Mouse (Mus musculus) lung, adult 2 months (tissue): ENCODE measurements around the gene Sorbs2. TPM values are rescaled to one million over a fixed set of nuclear protein-coding genes. Genes with fewer than 3 reads are reported as not detected.

Experiments
- DNase-seq: peaks from one replicate; pipeline ENCODE4 v3.0.0; 2022
- H3K4me1 ChIP-seq: fragments of 200-500 bp; 2 replicates; pipeline ENCODE4 v1.6.1; 2011; ENCODE audit warnings: low read length; ENCODE audit not compliant: control insufficient read depth, insufficient read depth
- H3K4me3 ChIP-seq: fragments of 200-500 bp; replicated peaks from 2 replicates; pipeline ENCODE3; 2011; ENCODE audit warnings: low read depth, mild to moderate bottlenecking, control low read depth, low read length; ENCODE audit errors: extremely low read depth
- CTCF ChIP-seq: fragments of 200-500 bp; IDR thresholded peaks from 2 replicates; pipeline ENCODE4 v1.5.1; 2011; ENCODE audit warnings: mild to moderate bottlenecking, low read length, control low read depth; ENCODE audit not compliant: insufficient read depth
- POLR2A ChIP-seq: fragments of 200-500 bp; IDR thresholded peaks from 2 replicates; pipeline ENCODE4 v1.6.1; 2011; ENCODE audit warnings: low read depth, mild to moderate bottlenecking, control low read depth, low read length, borderline replicate concordance; ENCODE audit errors: extremely low read depth
- WGBS: fragments of 180-500 bp; shearing (Covaris S2); methylation state at CpG from one replicate; pipeline ENCODE4 v1.1.7; 2018; 5-methylcytosine and 5-hydroxymethylcytosine counted together
- polyA plus RNA-seq: library from polyadenylated mRNA; depleted of rRNA; stranded (reverse); fragments of >200 nt; gene quantifications from 2 replicates; pipeline ENCODE4 v1.2.3, GENCODE M21; 2012

Gene Sorbs2
- polyA plus RNA-seq, 1 experiment = 10.1 TPM

GRCm38 (mm10) chr8:45780585-45780984 lies 273.0 kb downstream of the Sorbs2 start:
- WGBS = 39% methylated on average over 4 of the region's 4 CpGs
- no peak for DNase-seq
- TF ChIP-seq CTCF (peak; percentile 18; the same call in 1 of the 2 replicates), POLR2A (no peak)
- Histone ChIP-seq H3K4me3 (no peak overlapping the region), H3K4me1 (no peaks in the 10 kb centered on the region)

GRCm38 (mm10) chr8:45788610-45789009 lies 281.0 kb downstream of the Sorbs2 start:
- TF ChIP-seq POLR2A = no peak
- no peak for TF ChIP-seq CTCF
- DNase-seq = no peak
- 81% methylated on average over 3 of the region's 3 CpGs for WGBS
- Histone ChIP-seq H3K4me3 (no peak overlapping the region), H3K4me1 (no peaks in the 10 kb centered on the region)

GRCm38 (mm10) chr8:45794847-45795246 lies 287.3 kb downstream of the Sorbs2 start:
- 85% methylated on average over 14 of the region's 14 CpGs for WGBS
- Histone ChIP-seq H3K4me3 (no peak overlapping the region), H3K4me1 (no peaks in the 10 kb centered on the region)
- DNase-seq = no peak
- TF ChIP-seq CTCF = peak; percentile 23; the same call in 1 of the 2 replicates
- TF ChIP-seq POLR2A = no peak

- H3K4me3 ChIP-seq = peak overlapping the region; percentile 13
- no peaks in the 10 kb centered on the region for H3K4me1 ChIP-seq
- no peak for TF ChIP-seq POLR2A
- TF ChIP-seq CTCF = peak; percentile 67
- peak; percentile 27 for DNase-seq
- WGBS = 56% methylated on average over 11 of the region's 11 CpGs
These were observed 288.7 kb downstream of the Sorbs2 start for GRCm38 (mm10) chr8:45796331-45796740.

- WGBS = 67% methylated on average over 4 of the region's 4 CpGs
- no peak for DNase-seq
- H3K4me1 ChIP-seq = no peaks in the 10 kb centered on the region
- no peak for TF ChIP-seq POLR2A
- TF ChIP-seq CTCF = no peak
- H3K4me3 ChIP-seq = no peak overlapping the region
These were observed 291.9 kb downstream of the Sorbs2 start for GRCm38 (mm10) chr8:45799517-45799916.

- 92% methylated on average over 6 of the region's 6 CpGs for WGBS
- H3K4me3 ChIP-seq = no peak overlapping the region
- TF ChIP-seq POLR2A (no peak), CTCF (no peak)
- DNase-seq = no peak
- no peaks in the 10 kb centered on the region for H3K4me1 ChIP-seq
These were observed 301.0 kb downstream of the Sorbs2 start for GRCm38 (mm10) chr8:45808597-45808996.

GRCm38 (mm10) chr8:45816765-45817426 lies 309.3 kb downstream of the Sorbs2 start:
- peak; percentile 42 for DNase-seq
- Histone ChIP-seq H3K4me1 (no peaks in the 10 kb centered on the region), H3K4me3 (no peak overlapping the region)
- 21% methylated on average over 7 of the region's 7 CpGs for WGBS
- peak; percentile 47 for TF ChIP-seq CTCF
- TF ChIP-seq POLR2A = no peak

- TF ChIP-seq CTCF (no peak), POLR2A (no peak)
- Histone ChIP-seq H3K4me1 (no peaks in the 10 kb centered on the region), H3K4me3 (no peak overlapping the region)
- WGBS = 61% methylated on average over 5 of the region's 5 CpGs
- no peak for DNase-seq
These were observed 314.1 kb downstream of the Sorbs2 start for GRCm38 (mm10) chr8:45821650-45822049.

GRCm38 (mm10) chr8:45829985-45830548 lies 322.5 kb downstream of the Sorbs2 start:
- DNase-seq = no peak
- WGBS = 75% methylated on average over 2 of the region's 2 CpGs
- no peak for TF ChIP-seq POLR2A
- no peak for TF ChIP-seq CTCF
- Histone ChIP-seq H3K4me3 (no peak overlapping the region), H3K4me1 (no peaks in the 10 kb centered on the region)

- DNase-seq = no peak
- 74% methylated on average over 2 of the region's 2 CpGs for WGBS
- Histone ChIP-seq H3K4me3 (no peak overlapping the region), H3K4me1 (no peaks in the 10 kb centered on the region)
- TF ChIP-seq CTCF (no peak), POLR2A (no peak)
These were observed 326.3 kb downstream of the Sorbs2 start for GRCm38 (mm10) chr8:45833896-45834295.

GRCm38 (mm10) chr8:45843306-45843705 lies 335.7 kb downstream of the Sorbs2 start:
- no peak for DNase-seq
- no peak for TF ChIP-seq POLR2A
- TF ChIP-seq CTCF = no peak
- WGBS = 88% methylated on average over 5 of the region's 5 CpGs
- Histone ChIP-seq H3K4me3 (no peak overlapping the region), H3K4me1 (no peaks in the 10 kb centered on the region)
